Mouse (Mus musculus): ENCODE results near the gene Olfm2.

DNA sequence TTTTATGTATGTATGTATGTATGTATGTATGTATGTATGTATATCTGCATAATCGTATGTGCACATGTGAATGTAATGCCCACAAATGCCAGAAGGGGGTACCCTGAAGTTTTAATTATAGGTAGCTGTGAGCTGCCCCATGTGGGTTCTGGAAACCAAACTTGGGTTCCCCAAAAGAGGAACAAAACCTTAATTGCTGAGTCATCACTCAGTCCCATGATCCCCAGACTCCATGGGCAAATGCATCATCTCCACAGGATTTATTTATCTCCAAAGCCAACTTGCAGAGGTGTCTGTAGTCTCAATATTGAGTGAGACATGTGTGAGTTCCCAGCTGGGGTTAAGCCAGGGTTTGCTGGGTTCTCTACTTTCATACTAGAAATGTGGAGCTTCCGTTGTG is 8.9 kb downstream of the Olfm2 start:
- TF ChIP-seq CTCF (conservative IDR thresholded peaks at IDR 0.05; ENCODE audit: insufficient read depth, insufficient read length, low read depth, low read length) (no peak), POLR2A (IDR thresholded peaks at IDR 0.05; ENCODE audit: low read depth, low read length) (no peak)
